Mouse (Mus musculus): ENCODE results near the gene Rec8.

DNA sequence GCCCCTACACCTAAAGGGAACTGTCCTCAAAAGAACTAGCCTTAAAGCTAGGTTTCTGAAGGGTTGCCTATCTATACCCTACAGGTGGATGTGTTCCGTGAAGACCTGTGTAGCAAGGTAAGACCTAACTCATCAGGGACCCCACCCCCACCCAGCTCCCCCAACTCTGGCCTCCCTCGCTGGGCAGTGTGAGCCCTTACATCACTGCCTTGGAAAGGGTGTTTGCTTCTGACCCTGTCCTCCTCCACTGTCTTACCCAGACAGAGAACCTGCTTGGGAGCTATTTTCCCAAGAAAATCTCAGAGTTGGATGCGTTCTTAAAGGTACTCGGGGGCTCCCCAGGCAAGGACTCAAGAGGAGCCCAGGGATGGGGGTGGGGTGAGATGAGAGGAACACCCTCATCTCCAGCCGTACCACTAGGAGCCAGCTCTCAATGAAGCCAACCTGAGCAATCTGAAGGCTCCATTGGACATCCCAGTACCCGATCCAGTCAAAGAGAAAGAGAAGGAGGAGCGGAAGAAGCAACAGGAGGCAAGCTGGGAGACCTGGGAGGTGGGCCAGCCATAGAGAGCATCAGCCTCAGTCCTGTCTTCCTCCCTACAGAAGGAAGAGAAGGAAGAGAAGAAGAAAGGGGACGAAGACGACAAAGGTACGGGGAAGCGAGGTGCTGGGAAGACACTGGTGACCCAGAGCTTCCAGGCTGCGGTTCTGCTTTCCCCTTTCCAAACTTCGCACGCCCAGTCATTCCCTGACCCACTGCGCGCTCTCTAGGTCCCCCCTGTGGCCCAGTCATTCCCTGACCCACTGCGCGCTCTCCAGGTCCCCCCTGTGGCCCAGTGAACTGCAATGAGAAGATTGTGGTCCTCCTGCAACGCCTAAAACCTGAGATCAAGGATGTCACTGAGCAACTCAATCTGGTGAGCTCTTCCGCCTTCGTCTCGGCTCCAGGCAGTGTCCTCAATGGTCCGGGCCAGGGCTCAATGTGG, 38.0 kb upstream of the Rec8 start:
- TF ChIP-seq CTCF (IDR thresholded peaks at IDR 0.05; ENCODE audit: low read depth, low read length) (no peak), POLR2A (IDR thresholded peaks at IDR 0.05; ENCODE audit: extremely low read depth, insufficient read depth, low read length) (no peak)
